Mouse (Mus musculus): ENCODE results near the gene Iffo1. TPM values are rescaled to one million over a fixed set of nuclear protein-coding genes. Genes with fewer than 3 reads are reported as not detected.

The Iffo1 gene
- total and polyA plus RNA-seq, 3 experiments, result 96.1 to 96.9 TPM; not detected in 1

DNA sequence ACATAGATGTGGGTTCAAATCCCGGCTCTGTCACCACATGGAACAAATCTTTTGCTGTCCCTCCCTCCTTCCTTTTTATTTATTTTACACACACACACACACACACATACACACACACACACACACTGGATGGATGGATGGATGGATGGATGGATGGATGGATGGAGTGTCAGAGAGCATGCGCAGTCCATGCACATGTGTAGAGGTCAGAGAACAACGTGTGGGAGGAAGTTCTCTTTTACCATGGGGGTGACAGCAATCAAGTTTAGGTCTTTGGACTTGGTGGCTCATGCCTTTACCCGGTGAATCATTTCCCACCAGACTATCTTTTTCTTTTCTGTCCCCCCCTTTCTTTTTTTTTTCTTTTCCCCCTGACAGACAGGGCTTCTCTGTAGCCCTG is 8.6 kb downstream of the Iffo1 start:
- peaks cover 52% of the 10 kb centered on the region for H3K79me2 ChIP-seq (ENCODE audit: control insufficient read depth, insufficient read depth, low read length, poor library complexity)
- no peaks in the 10 kb centered on the region for H3K9me3 ChIP-seq (replicated peaks; ENCODE audit: insufficient read depth, low read length)
- TF ChIP-seq NRF1 (IDR thresholded peaks at IDR 0.05; ENCODE audit: insufficient read depth, low read depth, low read length, poor library complexity, severe bottlenecking) (peak; percentile 73), MXI1 (IDR thresholded peaks at IDR 0.05; ENCODE audit: low read depth, low read length) (peak; percentile 91), POLR2AphosphoS2 (IDR thresholded peaks at IDR 0.05; ENCODE audit: low read length) (no peak), MEF2A (IDR thresholded peaks at IDR 0.05; ENCODE audit: extremely low read depth, insufficient replicate concordance, low read depth, low read length, poor library complexity, severe bottlenecking) (no peak), JUND (IDR thresholded peaks at IDR 0.05; ENCODE audit: low read depth, low read length) (peak; percentile 44; the same call in 1 of the 2 replicates), SIN3A (IDR thresholded peaks at IDR 0.05; ENCODE audit: low read length) (peak; percentile 74), POLR2A (IDR thresholded peaks at IDR 0.05; ENCODE audit: control insufficient read depth in 1 of 2, insufficient read depth in 1 of 2, low read depth in 1 of 2, low read length in 2 of 2, poor library complexity in 1 of 2) (peak; percentile 33 to 52; a peak in 1 of 4 replicates), RAD21 (IDR thresholded peaks at IDR 0.05; ENCODE audit: low read depth, low read length) (no peak), ELF1 (IDR thresholded peaks at IDR 0.05; ENCODE audit: low read depth, low read length) (no peak), MYC (IDR thresholded peaks at IDR 0.05; ENCODE audit: low read depth, low read length) (peak; percentile 89), MAZ (IDR thresholded peaks at IDR 0.05; ENCODE audit: low read depth, low read length) (no peak), MAX (IDR thresholded peaks at IDR 0.05; ENCODE audit: low read length) (peak; percentile 84; the same call in 1 of the 2 replicates), TBP (IDR thresholded peaks at IDR 0.05; ENCODE audit: low read depth, low read length) (0 out of 2 replicates have a peak, but pooled peaks have one; percentile 5), CHD2 (IDR thresholded peaks at IDR 0.05; ENCODE audit: low read length) (no peak), ZMIZ1 (IDR thresholded peaks at IDR 0.05; ENCODE audit: low read depth, low read length) (no peak), ZC3H11A (IDR thresholded peaks at IDR 0.05; ENCODE audit: low read depth, low read length) (no peak), BHLHE40 (IDR thresholded peaks at IDR 0.05; ENCODE audit: borderline replicate concordance, low read depth, low read length) (no peak), NELFE (IDR thresholded peaks at IDR 0.05; ENCODE audit: low read depth, low read length) (no peak; the same call in 1 of the 2 replicates), USF1 (IDR thresholded peaks at IDR 0.05; ENCODE audit: low read depth, low read length) (no peak), ETS1 (IDR thresholded peaks at IDR 0.05; ENCODE audit: low read depth, low read length) (no peak), MYB (IDR thresholded peaks at IDR 0.05; ENCODE audit: low read depth, low read length) (no peak)
- peak overlapping the region; percentile 96 for H3K27ac ChIP-seq (ENCODE audit: control insufficient read depth, low read depth, low read length)
- H3K4me1 ChIP-seq (ENCODE audit: control insufficient read depth in 1 of 2, insufficient read depth in 2 of 2, low read length in 2 of 2), result peaks cover 0 to 37% of the 10 kb centered on the region in 2 experiments; a peak in 3 of 4 replicates
- no peaks in the 10 kb centered on the region for H3K27me3 ChIP-seq (ENCODE audit: control insufficient read depth in 1 of 2, insufficient read depth in 2 of 2, low read length in 2 of 2)
- peak overlapping the region; percentile 93 for H3K9ac ChIP-seq (ENCODE audit: control insufficient read depth, low read depth, low read length, poor library complexity, severe bottlenecking)
- H3K4me3 ChIP-seq (ENCODE audit: control insufficient read depth in 1 of 2, insufficient read depth in 1 of 2, low read depth in 2 of 2, low read length in 2 of 2), result peak overlapping the region; percentile 81 to 87
- peak; percentile 80 for DNase-seq (ENCODE audit: low read depth, low spot score)
- H3K36me3 ChIP-seq (ENCODE audit: control insufficient read depth in 1 of 2, insufficient read depth in 2 of 2, low read length in 2 of 2), result peaks cover 0 to 22% of the 10 kb centered on the region in 2 experiments; a peak in 2 of 4 replicates

DNA sequence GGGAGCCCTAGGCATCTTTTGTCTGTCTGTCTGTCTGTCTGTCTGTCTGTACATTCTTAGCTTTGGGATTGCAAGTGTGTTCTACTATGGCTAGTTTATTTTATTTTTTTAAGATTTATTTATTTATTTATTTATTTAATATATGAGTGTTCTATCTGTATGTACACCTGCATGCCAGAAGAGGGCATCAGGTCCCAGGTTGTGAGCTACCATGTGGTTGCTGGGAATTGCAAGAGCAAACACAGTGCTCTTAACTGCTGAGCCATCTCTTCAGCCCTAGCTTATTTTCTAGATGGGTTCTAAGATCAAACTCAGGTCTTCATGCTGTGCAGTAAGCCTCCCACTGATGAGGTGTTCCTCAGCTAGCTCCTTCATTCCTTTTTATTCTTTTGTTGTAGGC is 9.5 kb downstream of the Iffo1 start:
- H3K27ac ChIP-seq (ENCODE audit: control insufficient read depth, low read depth, low read length), result peak overlapping the region; percentile 96
- H3K4me3 ChIP-seq (ENCODE audit: control insufficient read depth in 1 of 2, insufficient read depth in 1 of 2, low read depth in 2 of 2, low read length in 2 of 2), result peak overlapping the region; percentile 81 to 87
- peaks cover 0 to 26% of the 10 kb centered on the region in 2 experiments; a peak in 2 of 4 replicates for H3K36me3 ChIP-seq (ENCODE audit: control insufficient read depth in 1 of 2, insufficient read depth in 2 of 2, low read length in 2 of 2)
- no peaks in the 10 kb centered on the region for H3K9me3 ChIP-seq (replicated peaks; ENCODE audit: insufficient read depth, low read length)
- H3K9ac ChIP-seq (ENCODE audit: control insufficient read depth, low read depth, low read length, poor library complexity, severe bottlenecking), result peak overlapping the region; percentile 93
- H3K27me3 ChIP-seq (ENCODE audit: control insufficient read depth in 1 of 2, insufficient read depth in 2 of 2, low read length in 2 of 2), result no peaks in the 10 kb centered on the region
- H3K79me2 ChIP-seq (ENCODE audit: control insufficient read depth, insufficient read depth, low read length, poor library complexity), result peaks cover 52% of the 10 kb centered on the region
- DNase-seq (ENCODE audit: low read depth, low spot score), result peak; percentile 80
- peaks cover 0 to 44% of the 10 kb centered on the region in 2 experiments for H3K4me1 ChIP-seq (ENCODE audit: control insufficient read depth in 1 of 2, insufficient read depth in 2 of 2, low read length in 2 of 2)
- TF ChIP-seq MXI1 (IDR thresholded peaks at IDR 0.05; ENCODE audit: low read depth, low read length), result peak; percentile 85
- TF ChIP-seq RAD21 (IDR thresholded peaks at IDR 0.05; ENCODE audit: low read depth, low read length), result peak; percentile 54
- no peak for TF ChIP-seq HCFC1 (IDR thresholded peaks at IDR 0.05; ENCODE audit: low read depth, low read length)
- peak; percentile 60 for TF ChIP-seq MAX (IDR thresholded peaks at IDR 0.05; ENCODE audit: low read length)
- TF ChIP-seq ETS1 (IDR thresholded peaks at IDR 0.05; ENCODE audit: low read depth, low read length), result peak; percentile 38; the same call in 1 of the 2 replicates
- TF ChIP-seq USF2 (IDR thresholded peaks at IDR 0.05; ENCODE audit: borderline replicate concordance in 1 of 2, insufficient read depth in 1 of 2, low read depth in 1 of 2, low read length in 2 of 2), result no peak
- TF ChIP-seq CTCF (IDR thresholded peaks at IDR 0.05 in 2 of 3, conservative IDR thresholded peaks at IDR 0.05 in 1 of 3; ENCODE audit: control insufficient read depth in 1 of 3, insufficient read depth in 1 of 3, low read depth in 2 of 3, low read length in 3 of 3, poor library complexity in 1 of 3, severe bottlenecking in 1 of 3), result peak; percentile 26 to 48 (median 44)
- peak; percentile 79; the same call in 1 of the 2 replicates for TF ChIP-seq SIN3A (IDR thresholded peaks at IDR 0.05; ENCODE audit: low read length)
- TF ChIP-seq EP300 (IDR thresholded peaks at IDR 0.05; ENCODE audit: low read depth in 1 of 2, low read length in 2 of 2), result no peak
- peak; percentile 92 for TF ChIP-seq MYC (IDR thresholded peaks at IDR 0.05; ENCODE audit: low read depth, low read length)
- no peak for TF ChIP-seq TBP (IDR thresholded peaks at IDR 0.05; ENCODE audit: low read depth, low read length)
- no peak for TF ChIP-seq NELFE (IDR thresholded peaks at IDR 0.05; ENCODE audit: low read depth, low read length)
- no peak for TF ChIP-seq CHD2 (IDR thresholded peaks at IDR 0.05; ENCODE audit: low read length)
- no peak for TF ChIP-seq POLR2AphosphoS2 (IDR thresholded peaks at IDR 0.05; ENCODE audit: low read length)
- TF ChIP-seq BHLHE40 (IDR thresholded peaks at IDR 0.05; ENCODE audit: borderline replicate concordance, low read depth, low read length), result no peak
- peak; percentile 71; the same call in 1 of the 2 replicates for TF ChIP-seq MAFK (IDR thresholded peaks at IDR 0.05; ENCODE audit: borderline replicate concordance, low read depth, low read length)
- TF ChIP-seq JUND (IDR thresholded peaks at IDR 0.05; ENCODE audit: low read depth, low read length), result no peak
- no peak for TF ChIP-seq KAT2A (conservative IDR thresholded peaks at IDR 0.05; ENCODE audit: low read depth, low read length)
- peak; percentile 44; the same call in 1 of the 2 replicates for TF ChIP-seq ZC3H11A (IDR thresholded peaks at IDR 0.05; ENCODE audit: low read depth, low read length)
- no peak for TF ChIP-seq ZMIZ1 (IDR thresholded peaks at IDR 0.05; ENCODE audit: low read depth, low read length)
- TF ChIP-seq ZKSCAN1 (IDR thresholded peaks at IDR 0.05; ENCODE audit: low read depth, low read length), result no peak

All from MEL (cell line).